Mouse (Mus musculus) lung, postnatal 4 days (tissue): Measurements from ENCODE around the gene Olfr1066.
A peak's percentile ranks its signal among the peaks of the same experiment; 100 is the strongest.
"Not testable (repeated sequence)": the region's sequence is repeated elsewhere in the genome, so short reads cannot be mapped to it uniquely, and the experiment has no call there.

Source experiments
- DNase-seq, 2 experiments: peaks; one replicate each; pipeline ENCODE4 v3.0.0; 2021

The Olfr1066 gene

GRCm38 (mm10) chr2:86456169-86456568 lies at the start of gene Olfr1066:
Gene Olfr1066 (minus strand): TSS chr2:86456269.
- DNase-seq: no peak

DNA sequence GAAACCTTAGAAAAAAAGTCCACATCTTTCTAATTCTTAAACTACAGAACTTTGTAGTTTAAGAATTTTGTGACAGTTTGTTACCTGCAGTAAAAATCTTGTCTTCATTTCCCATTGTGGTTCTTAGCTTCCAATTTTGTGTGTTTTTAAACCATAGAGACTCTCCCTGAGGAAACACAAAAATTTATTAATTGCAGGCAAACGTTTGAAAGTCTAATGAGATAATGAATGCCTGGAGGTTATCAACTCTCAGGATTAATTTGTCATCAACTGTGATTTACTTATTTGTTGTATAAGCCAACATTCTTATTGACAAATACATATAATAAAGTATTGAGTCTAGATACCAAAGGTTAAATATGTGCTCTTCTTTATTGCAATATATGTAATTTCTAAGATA lies 31.2 kb upstream of the Olfr1066 start, which contains the start of gene Olfr228:
Olfr228 (minus strand) TSS at position 101 of the 400 bp plus-strand sequence.
- no peak for DNase-seq

DNA sequence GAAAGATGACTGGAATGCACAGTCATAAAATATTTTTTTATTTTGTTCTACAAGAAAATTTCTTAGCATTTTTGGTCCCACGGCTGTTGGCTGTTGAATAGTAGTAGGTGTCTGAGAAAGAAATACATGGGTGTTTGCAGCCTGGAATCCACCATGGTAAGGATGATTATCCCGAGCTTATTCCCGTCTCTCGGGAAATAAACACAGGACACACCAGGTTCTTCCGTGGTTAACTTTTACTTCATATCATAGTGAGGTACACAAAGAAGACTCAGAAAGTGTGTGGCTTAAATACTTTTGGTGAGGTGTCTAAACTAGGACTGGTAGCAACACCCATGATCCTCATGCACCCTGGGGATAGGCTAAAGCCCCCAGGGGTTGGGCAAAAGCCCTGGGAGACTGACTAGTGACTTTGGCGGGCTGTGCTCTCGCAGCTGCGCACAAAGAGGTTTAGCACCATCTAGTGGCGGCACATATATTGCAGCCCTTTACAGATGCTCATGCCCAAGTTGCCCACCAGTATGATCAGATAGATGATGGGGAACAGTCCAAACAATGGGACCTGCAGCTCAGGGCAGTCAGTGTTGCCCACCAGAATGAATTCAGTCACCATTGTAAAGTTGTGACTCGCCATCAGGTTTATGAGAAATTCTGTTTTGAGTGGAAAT lies 8.5 kb upstream of the Olfr1066 start:
- DNase-seq: peak; percentile 25

- DNase-seq: no peak
Measured at GRCm38 (mm10) chr2:86460434-86460833, 4.4 kb upstream of the Olfr1066 start.

- not testable (repeated sequence) for DNase-seq
Measured at GRCm38 (mm10) chr2:86450491-86450890, 5.6 kb downstream of the Olfr1066 start, which contains the start of gene Olfr1065. Gene Olfr1065 (minus strand): TSS chr2:86450591.

GRCm38 (mm10) chr2:86442101-86442500 lies 14.0 kb downstream of the Olfr1066 start:
- not testable (repeated sequence) for DNase-seq

GRCm38 (mm10) chr2:86428511-86428910 lies 27.6 kb downstream of the Olfr1066 start:
- DNase-seq: not testable (repeated sequence)

DNA sequence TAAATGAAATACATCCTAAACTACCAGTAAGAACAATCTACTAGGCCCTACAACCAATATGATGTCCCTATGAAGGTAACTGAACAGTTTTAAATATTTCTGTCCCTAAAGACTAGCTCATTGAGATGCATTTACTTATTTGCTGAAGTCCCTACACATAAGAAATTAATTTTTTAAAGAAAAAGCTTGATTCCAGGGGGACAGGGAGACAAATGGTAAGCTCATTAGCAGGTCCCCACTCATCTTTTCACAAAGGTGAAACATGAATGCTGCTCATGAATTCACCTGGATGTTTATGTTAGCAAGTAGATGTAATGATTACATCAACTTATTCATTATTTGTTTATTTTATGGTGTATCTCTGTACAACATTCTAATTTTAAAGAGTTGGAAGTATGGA lies 29.4 kb downstream of the Olfr1066 start, which contains the start of gene Olfr1062:
Olfr1062 (minus strand) TSS at position 101 of the 400 bp plus-strand sequence.
- DNase-seq: not testable (repeated sequence)

- no peak for DNase-seq
Measured at GRCm38 (mm10) chr2:86413950-86414349, 42.1 kb downstream of the Olfr1066 start, which contains the start of gene Olfr1061. Gene Olfr1061 (minus strand): TSS chr2:86414050.
